Mouse (Mus musculus) neutrophil, adult 65 days (primary cell): ENCODE results near the gene Dnm3. TPM values are rescaled to one million over a fixed set of nuclear protein-coding genes. Genes with fewer than 3 reads are reported as not detected.

Source experiments
- total RNA-seq: library from RNA; stranded (reverse); gene quantifications from 2 replicates; pipeline ENCODE4 v1.2.4, GENCODE M21; 2023

Dnm3 gene
- not detected in 2 replicates for total RNA-seq

DNA sequence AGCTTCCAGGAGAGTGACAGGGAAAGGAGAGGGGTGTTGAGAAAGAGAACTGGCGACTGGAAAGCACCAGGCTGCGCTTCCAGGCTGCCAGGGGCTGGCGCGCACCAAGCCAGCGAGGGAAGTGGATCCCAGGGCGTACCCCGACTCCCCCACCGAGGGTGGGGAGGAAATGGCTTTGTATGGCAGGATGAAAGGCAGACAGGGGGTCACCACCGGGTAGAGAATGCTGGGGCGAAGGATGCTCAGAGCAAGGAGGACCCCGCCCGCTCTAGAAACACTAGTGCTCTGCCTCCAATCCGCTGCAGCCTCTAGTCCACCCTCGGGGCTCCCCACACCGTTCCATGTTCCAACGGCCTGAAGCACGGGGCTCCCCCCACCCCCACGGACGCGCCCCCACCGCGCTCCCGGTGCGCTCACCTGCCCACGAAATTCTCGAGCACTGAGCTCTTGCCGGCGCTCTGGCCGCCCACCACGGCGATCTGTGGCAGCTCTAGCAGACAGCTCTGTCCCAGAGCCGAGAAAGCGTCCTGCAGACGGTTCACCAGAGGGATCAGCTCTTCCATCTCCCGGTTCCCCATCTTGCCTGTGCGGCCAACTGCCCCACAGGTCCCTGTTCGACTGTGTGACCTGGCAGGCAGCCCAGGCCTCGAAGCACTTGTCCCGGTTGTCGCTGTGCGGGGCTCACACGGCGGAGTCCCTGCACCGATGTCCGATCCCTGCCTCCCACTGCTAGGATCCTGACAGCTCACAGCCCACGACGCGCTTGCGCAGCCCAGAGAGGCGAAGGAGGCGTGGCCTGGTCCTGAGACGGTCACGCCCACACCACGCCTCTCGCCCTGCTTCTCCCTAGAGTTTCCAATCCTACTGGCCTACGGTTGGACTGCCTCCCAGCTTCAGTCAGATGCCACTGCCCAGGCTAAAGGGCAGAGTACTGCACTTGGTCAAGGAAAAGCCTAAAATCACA lies at the start of gene Dnm3:
Gene Dnm3 (minus strand): TSS at position 789 of the 964 bp plus-strand sequence.

DNA sequence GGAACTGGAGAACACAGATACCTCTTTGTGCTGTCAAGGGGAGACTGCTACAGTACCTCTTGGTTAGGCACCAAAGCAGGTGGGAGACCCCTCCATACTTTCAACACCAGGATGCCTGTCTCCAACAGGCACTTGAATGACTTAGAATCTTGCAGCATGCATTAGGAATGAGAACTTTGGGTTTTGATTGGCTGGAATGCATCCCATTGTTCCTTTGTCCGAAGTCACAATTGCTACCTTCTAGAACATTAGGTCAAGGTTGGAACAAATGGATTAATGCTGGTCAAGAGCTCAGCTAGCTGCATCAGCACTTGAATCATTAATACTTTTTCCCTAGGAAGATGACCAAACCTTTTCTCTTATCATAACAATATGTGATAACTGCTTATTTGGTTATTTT lies 498.3 kb downstream of the Dnm3 start, which contains the start of gene 4930558K02Rik:
Gene 4930558K02Rik (minus strand): TSS at position 101 of the 400 bp plus-strand sequence.

DNA sequence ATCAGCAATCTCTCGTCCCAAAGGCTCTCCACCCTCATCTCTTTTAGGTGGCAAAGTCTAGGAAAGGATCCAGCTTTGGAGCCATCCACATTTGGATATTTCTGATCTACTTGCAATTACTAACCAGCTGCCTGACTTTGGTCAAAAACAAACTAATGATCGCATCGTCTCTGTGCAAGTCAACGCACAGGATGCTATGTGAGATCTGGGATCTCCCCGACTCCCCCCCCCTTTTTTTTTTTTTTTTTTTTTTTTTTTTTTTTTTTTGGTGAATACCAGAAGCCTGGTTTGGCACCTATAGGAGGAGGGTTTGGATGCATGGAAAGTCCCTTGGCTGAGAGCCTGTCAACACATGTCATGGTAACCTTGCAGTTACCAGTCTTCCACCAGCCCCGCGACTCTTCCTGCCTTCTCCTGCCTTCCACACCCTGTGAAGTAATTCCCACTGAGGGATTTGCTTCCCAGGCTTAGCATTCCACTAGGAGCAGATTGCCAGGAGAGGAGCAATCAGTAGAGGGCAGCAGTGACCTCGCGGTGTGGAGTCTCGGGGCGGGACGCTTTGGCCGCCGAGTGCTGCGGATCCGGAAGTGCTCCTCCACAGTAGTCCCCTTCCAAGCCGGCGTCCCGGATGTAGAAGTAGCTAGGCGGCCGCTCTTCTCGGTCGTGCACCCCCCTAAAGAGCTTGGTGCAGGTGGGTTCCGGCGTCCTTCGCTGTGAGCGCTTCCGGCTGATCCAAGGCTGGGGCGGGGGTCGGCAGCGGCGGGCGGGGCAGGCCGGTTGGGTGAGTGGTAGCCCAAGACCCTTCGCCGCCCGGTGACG lies 509.0 kb downstream of the Dnm3 start, which contains the start of gene Pigc:
Gene Pigc (plus strand): TSS at position 598 of the 819 bp plus-strand sequence.

Other genes with a start within 250 kb of the Dnm3 start
- gene Mettl13, start 70.5 kb upstream of the Dnm3 start, total RNA-seq, result 2.9 and 6.1 TPM in 2 replicates
- gene Vamp4, start 92.5 kb upstream of the Dnm3 start, total RNA-seq, result 91.0 and 128 TPM in 2 replicates
- gene Myoc, start 161.1 kb upstream of the Dnm3 start, total RNA-seq, result not detected in 2 replicates
- gene Myocos, start 180.2 kb upstream of the Dnm3 start, total RNA-seq, result not detected in 2 replicates